Mouse (Mus musculus) left cerebral cortex, adult 9 months (tissue): Measurements from ENCODE around the gene Papss2.

Source experiments
- DNase-seq, 2 experiments: peaks; one replicate each; pipeline ENCODE4 v3.0.0; 2022; ENCODE audit warnings: low spot score in 2 of 2

Gene Papss2

DNA sequence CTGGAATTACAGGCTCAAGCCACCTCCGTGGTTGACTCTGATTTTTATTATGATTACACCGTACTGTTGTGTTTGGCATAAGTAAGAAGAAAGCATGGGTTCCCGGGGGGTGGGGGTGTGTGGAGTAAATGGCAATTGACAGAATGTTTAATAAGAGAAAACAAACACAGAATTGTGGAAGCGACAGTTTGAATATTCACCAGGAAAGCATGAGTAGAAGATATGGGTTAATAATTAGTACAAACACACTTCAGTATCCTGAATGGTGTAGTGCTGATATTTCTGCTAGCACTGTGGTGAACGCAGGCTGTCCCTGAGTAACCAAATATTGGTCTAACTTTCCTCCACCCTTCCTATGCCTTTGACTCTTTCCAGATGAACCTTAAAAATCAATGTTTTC, 3.8 kb downstream of the Papss2 start:
- no peak for DNase-seq

- no peak for DNase-seq
These were observed 5.6 kb downstream of the Papss2 start for GRCm38 (mm10) chr19:32601033-32601770.

GRCm38 (mm10) chr19:32603466-32603865, 7.9 kb downstream of the Papss2 start:
- no peak for DNase-seq

DNA sequence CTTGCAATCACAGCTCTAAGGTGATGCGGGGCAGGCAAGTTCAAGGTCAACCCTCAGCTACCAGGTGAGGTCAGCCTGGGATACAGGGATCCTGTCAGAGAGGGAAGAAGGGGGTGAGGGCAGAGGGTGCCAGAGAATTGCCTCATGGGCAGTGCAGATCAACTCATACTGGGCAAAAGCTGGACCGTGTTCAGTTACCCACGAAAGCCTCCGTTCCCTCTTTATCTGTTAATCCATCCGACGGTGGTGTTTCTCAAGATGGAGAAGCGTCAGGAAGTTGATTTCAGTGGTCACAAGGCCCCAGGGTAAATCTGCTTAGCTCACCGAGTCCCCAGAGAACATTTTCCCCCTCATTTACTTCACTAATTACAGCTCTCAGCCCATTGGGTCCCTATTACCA, 8.5 kb downstream of the Papss2 start:
- no peak for DNase-seq

DNA sequence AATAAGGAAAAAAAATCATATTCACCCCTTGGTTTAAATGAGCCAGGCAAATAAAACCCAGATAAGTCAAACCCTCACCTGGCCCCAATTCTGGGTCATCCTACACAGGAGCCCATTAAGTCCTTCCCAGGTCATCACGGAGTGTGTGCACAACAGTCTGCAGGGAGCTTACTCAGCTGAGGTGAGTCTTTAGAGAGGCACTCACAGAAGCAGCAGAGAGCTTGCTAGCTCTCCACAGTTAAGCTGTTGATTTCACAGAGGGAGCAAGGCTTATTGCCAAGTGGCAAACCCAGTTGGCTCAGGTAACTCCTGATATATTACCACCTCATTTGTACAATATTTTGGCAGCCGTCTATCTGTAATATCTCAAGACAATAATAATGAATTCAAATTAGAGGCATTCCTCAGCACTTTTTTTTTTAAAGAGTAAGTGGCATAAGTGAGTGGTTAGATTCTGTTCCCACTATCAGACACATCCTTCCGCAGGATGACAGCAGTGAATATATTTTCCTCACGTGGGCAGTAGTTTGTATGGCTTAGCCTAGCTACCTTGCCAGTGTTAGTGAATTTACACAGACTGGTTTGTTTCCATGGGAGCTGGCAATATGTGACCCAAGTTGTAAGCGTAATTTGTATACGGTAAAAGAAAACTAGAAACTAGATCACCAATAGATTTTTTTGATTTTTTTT, 9.1 kb downstream of the Papss2 start:
- no peak for DNase-seq

GRCm38 (mm10) chr19:32606227-32606827, 10.7 kb downstream of the Papss2 start:
- no peak for DNase-seq

DNA sequence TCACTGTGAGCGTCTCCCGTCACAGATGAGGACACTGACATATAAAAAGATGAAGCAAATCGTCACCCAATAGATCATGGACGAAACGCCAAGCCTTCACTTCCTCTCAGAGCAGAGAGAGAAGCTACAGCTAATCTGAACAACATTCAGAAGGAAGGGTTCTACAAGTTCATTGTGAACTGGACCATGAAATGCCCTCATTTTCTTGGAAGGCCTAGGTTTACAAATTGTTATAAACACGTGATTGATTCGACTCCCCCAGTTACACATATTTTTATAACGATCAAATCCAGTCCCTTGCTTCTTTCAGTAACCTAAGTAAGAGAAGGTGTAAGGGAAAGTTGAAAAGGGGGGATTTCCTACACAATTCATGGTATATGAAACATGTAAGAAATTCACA, 11.4 kb downstream of the Papss2 start:
- DNase-seq: no peak

- DNase-seq: no peak
These were observed 15.9 kb downstream of the Papss2 start for GRCm38 (mm10) chr19:32611386-32612092.

- DNase-seq: no peak
These were observed 18.6 kb downstream of the Papss2 start for GRCm38 (mm10) chr19:32614046-32614771.

- no peak for DNase-seq
These were observed 19.1 kb downstream of the Papss2 start for GRCm38 (mm10) chr19:32614772-32615099.

DNA sequence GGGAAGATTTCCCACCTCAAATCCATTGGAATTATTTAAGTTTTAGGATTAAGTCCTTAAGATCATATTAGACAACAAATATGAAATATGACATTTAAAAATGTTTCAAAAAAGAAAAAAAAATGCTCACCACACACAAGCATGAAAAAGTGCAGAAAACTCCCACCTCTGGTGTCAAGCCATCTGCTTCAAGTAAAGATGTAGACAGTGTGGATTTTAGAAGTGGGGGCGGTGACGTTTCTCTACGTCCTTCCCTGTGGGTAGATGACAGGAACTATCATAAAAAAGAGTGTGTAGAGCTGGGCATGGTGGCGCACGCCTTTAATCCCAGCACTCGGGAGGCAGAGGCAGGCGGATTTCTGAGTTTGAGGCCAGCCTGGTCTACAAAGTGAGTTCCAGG, 21.1 kb downstream of the Papss2 start:
- no peak for DNase-seq

DNA sequence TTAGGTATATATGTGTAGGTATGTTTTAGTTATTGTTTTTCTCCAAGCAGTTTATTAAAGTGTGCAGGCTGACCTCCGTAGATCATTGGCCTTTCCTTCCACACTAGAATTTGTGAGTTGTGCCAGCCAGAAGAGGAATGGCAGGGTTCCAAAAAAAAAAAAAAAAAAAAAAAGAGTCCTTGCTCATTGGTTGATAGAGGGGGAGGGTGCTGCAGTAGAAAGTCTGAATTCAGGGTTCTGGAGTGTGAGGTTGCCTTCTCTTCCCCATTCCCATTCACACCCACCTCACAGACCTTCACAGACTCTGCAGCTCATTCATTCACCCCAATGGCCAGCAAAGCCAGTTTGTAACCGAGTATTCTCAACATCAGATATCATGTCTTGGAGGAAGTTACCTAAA, 24.1 kb downstream of the Papss2 start:
- no peak for DNase-seq

GRCm38 (mm10) chr19:32620859-32621445, 25.4 kb downstream of the Papss2 start:
- no peak for DNase-seq

- no peak for DNase-seq
These were observed 26.6 kb downstream of the Papss2 start for GRCm38 (mm10) chr19:32622142-32622541.

GRCm38 (mm10) chr19:32626768-32627331, 31.3 kb downstream of the Papss2 start:
- no peak for DNase-seq

DNA sequence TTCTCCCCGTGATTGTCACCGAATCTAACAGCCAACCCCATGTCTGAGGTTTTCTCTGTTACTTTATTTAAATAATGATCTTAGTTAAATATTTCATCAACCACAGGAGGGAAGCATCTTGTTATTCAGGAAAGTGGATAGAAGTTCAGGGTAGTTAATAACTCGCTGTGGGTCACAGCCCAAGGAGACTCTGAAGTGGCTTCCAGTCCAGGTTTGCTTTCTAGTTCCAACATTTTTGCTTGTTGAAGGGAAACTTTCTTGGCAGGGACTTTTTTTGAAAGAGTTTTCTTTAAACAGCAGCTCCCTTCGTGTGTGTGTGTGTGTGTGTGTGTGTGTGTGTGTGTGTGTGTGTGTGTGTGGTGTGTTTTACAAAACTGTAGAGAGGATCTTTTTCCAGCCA, 32.0 kb downstream of the Papss2 start:
- DNase-seq: no peak

DNA sequence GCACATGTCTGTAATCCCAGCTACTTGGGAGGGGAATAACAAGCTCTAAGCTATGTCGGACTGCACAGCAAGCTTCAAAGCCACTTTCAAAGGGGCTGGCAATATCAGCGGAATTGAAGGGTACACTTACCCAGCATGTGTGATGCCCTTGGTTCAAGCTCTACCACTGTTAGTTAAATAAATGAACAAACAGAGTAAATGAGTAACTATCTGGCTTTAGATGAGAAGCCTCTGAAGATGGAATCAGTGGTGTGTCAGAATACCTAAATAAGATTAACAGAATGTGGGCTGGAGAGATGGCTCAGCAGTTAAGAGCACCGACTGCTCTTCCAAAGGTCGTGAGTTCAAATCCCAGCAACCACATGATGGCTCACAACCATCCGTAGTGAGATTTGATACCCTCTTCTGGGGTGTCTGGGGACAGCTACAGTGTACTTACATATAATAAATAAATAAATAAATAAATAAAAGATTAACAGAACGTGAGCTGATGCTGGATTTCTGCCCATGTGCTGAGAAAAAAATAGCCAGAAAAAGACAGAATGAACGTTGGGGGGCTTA, 33.1 kb downstream of the Papss2 start:
- DNase-seq: no peak

- no peak for DNase-seq
These were observed 39.3 kb downstream of the Papss2 start for GRCm38 (mm10) chr19:32634916-32635315.

- DNase-seq: no peak
These were observed 42.0 kb downstream of the Papss2 start for GRCm38 (mm10) chr19:32637357-32638275.
